Mouse (Mus musculus) thymus, adult 2 months (tissue): Measurements from ENCODE around the gene P4htm.

Source experiments
- CTCF ChIP-seq: fragments of 200-500 bp; IDR thresholded peaks from 2 replicates; pipeline ENCODE4 v1.5.1; 2012; ENCODE audit warnings: mild to moderate bottlenecking, control low read depth, low read length, moderate library complexity, borderline replicate concordance; ENCODE audit not compliant: control insufficient read depth, poor library complexity, insufficient read depth; ENCODE audit errors: extremely low read depth
- POLR2A ChIP-seq: fragments of 200-500 bp; IDR thresholded peaks from 2 replicates; pipeline ENCODE4 v1.6.1; 2012; ENCODE audit warnings: mild to moderate bottlenecking, low read length, control low read depth, moderate library complexity; ENCODE audit not compliant: control insufficient read depth, poor library complexity, insufficient read depth; ENCODE audit errors: extremely low read depth

GRCm38 (mm10) chr9:108540846-108541245, 56.6 kb downstream of the P4htm start:
- no peak for TF ChIP-seq CTCF
- TF ChIP-seq POLR2A = no peak
